Mouse (Mus musculus) heart, postnatal 0 days (tissue): ENCODE measurements around the gene Lrrc63.

ENCODE experiments used
- CTCF ChIP-seq: IDR thresholded peaks from 2 replicates; pipeline ENCODE4 v1.5.1; 2016; ENCODE audit warnings: antibody characterized with exemption, control low read depth, low read depth
- EP300 ChIP-seq: IDR thresholded peaks from 2 replicates; pipeline ENCODE4 v1.6.1; 2016; ENCODE audit warnings: antibody characterized with exemption, low read depth

GRCm38 (mm10) chr14:75102956-75103355, 27.7 kb downstream of the Lrrc63 start:
- TF ChIP-seq CTCF (no peak), EP300 (no peak)
